Mouse (Mus musculus) CD4-positive, CD25-positive, alpha-beta regulatory T cell, adult 4 months (primary cell): ENCODE results near the gene Pgp. TPM values are rescaled to one million over a fixed set of nuclear protein-coding genes. Genes with fewer than 3 reads are reported as not detected.
"Not testable (repeated sequence)": the region's sequence is repeated elsewhere in the genome, so short reads cannot be mapped to it uniquely, and the experiment has no call there.

Source experiments
- ATAC-seq: one replicate; pipeline ENCODE4 v1.8.0; 2017
- polyA plus RNA-seq, 2 experiments: library from polyadenylated mRNA; unstranded; fragments of 100-300 nt; shearing (Covaris generic); gene quantifications; one replicate each; pipeline ENCODE4 v1.2.1; 2017

The Pgp gene
- 1 to 10 TPM; 4.1 to 5.3 TPM for polyA plus RNA-seq

- ATAC-seq = peak; percentile 98
Measured at GRCm38 (mm10) chr17:24469910-24470602, at the start of gene Pgp, which contains the start of gene E4f1. Gene Pgp, plus strand, starts transcription at chr17:24470392. Gene E4f1, minus strand, starts transcription at chr17:24470313.

- no peak for ATAC-seq
Measured at GRCm38 (mm10) chr17:24423114-24423513, 47.1 kb upstream of the Pgp start.

GRCm38 (mm10) chr17:24424489-24424888 lies 45.7 kb upstream of the Pgp start:
- ATAC-seq = no peak

- ATAC-seq = not testable (repeated sequence)
Measured at GRCm38 (mm10) chr17:24425326-24425725, 44.9 kb upstream of the Pgp start.

- no peak for ATAC-seq
Measured at GRCm38 (mm10) chr17:24425905-24426304, 44.3 kb upstream of the Pgp start.

- peak; percentile 90 for ATAC-seq
Measured at GRCm38 (mm10) chr17:24426471-24427169, 43.6 kb upstream of the Pgp start, which contains the start of gene Eci1. Gene Eci1, plus strand, starts transcription at chr17:24426641.

- ATAC-seq = peak; percentile 3
Measured at GRCm38 (mm10) chr17:24427170-24427557, 43.0 kb upstream of the Pgp start.

- ATAC-seq = no peak
Measured at GRCm38 (mm10) chr17:24429201-24429983, 40.8 kb upstream of the Pgp start.

- ATAC-seq = peak; percentile 82
Measured at GRCm38 (mm10) chr17:24437016-24437415, 33.2 kb upstream of the Pgp start.

- no peak for ATAC-seq
Measured at GRCm38 (mm10) chr17:24440377-24440776, 29.8 kb upstream of the Pgp start.

GRCm38 (mm10) chr17:24441148-24441547 lies 29.0 kb upstream of the Pgp start:
- no peak for ATAC-seq

GRCm38 (mm10) chr17:24442107-24442506 lies 28.1 kb upstream of the Pgp start:
- no peak for ATAC-seq

GRCm38 (mm10) chr17:24442632-24443155 lies 27.5 kb upstream of the Pgp start, which contains the start of gene Dnase1l2:
Gene Dnase1l2, minus strand, starts transcription at chr17:24443105.
- ATAC-seq = no peak

GRCm38 (mm10) chr17:24443409-24443808 lies 26.8 kb upstream of the Pgp start:
- no peak for ATAC-seq

- no peak for ATAC-seq
Measured at GRCm38 (mm10) chr17:24446590-24446989, 23.6 kb upstream of the Pgp start.

- ATAC-seq = no peak
Measured at GRCm38 (mm10) chr17:24449507-24449906, 20.7 kb upstream of the Pgp start.

- ATAC-seq = no peak
Measured at GRCm38 (mm10) chr17:24451220-24451619, 19.0 kb upstream of the Pgp start.

- ATAC-seq = no peak
Measured at GRCm38 (mm10) chr17:24453372-24453771, 16.8 kb upstream of the Pgp start.

- ATAC-seq = peak; percentile 66
Measured at GRCm38 (mm10) chr17:24454218-24454755, 15.9 kb upstream of the Pgp start.

GRCm38 (mm10) chr17:24454756-24455522 lies 15.3 kb upstream of the Pgp start:
- peak; percentile 90 for ATAC-seq

- ATAC-seq = not testable (repeated sequence)
Measured at GRCm38 (mm10) chr17:24455523-24456206, 14.5 kb upstream of the Pgp start.
